Mouse (Mus musculus) adrenal gland, adult 18-20 months (tissue): ENCODE data around the gene Rab37. TPM values are rescaled to one million over a fixed set of nuclear protein-coding genes. Genes with fewer than 3 reads are reported as not detected.

Source experiments
- DNase-seq, 2 experiments: peaks; one replicate each; pipeline ENCODE4 v3.0.0; 2021 to 2022; ENCODE audit warnings: low spot score in 2 of 2
- long read RNA-seq, 2 experiments: library from polyadenylated mRNA; stranded (forward); transcript quantifications; one replicate each; pipeline ENCODE4 v2.0.0; 2021
- total RNA-seq, 2 experiments: library from RNA; stranded (reverse); gene quantifications; 1 replicate in 1 of 2; 2 replicates in 1 of 2; pipeline ENCODE4 v1.2.3; 2021

Gene Rab37
- total RNA-seq = 1 to 10 TPM in 1 of 2 experiments, under 1 TPM in 1; 0.76 to 1.3 TPM
- long read RNA-seq, experiment 1, partial matches to known transcripts = 0 of 2 reads
- long read RNA-seq, experiment 1, other reads (novel, unspliced or antisense) = 0 of 2 reads
- long read RNA-seq, experiment 2, partial matches to known transcripts = 0 of 3 reads
- long read RNA-seq, experiment 2, other reads (novel, unspliced or antisense) = 2 of 3 reads

- DNase-seq = no peak
Observed at GRCm38 (mm10) chr11:115091362-115091901, at the start of gene Rab37. Gene Rab37, plus strand, starts transcription at chr11:115091431.

GRCm38 (mm10) chr11:115048259-115048658 lies 43.0 kb upstream of the Rab37 start, which contains the start of gene Cd300ld3:
Gene Cd300ld3, minus strand, starts transcription at chr11:115048409.
- peak in 1 of 2 experiments; percentile 7 for DNase-seq

GRCm38 (mm10) chr11:115049282-115049895 lies 41.8 kb upstream of the Rab37 start:
- peak in 1 of 2 experiments; percentile 12 for DNase-seq

GRCm38 (mm10) chr11:115052206-115052605 lies 39.0 kb upstream of the Rab37 start:
- peak in 1 of 2 experiments; percentile 21 for DNase-seq

GRCm38 (mm10) chr11:115052991-115053390 lies 38.2 kb upstream of the Rab37 start:
- no peak for DNase-seq

GRCm38 (mm10) chr11:115054537-115054936 lies 36.7 kb upstream of the Rab37 start:
- no peak for DNase-seq

- no peak for DNase-seq
Observed at GRCm38 (mm10) chr11:115058701-115059100, 32.5 kb upstream of the Rab37 start.

GRCm38 (mm10) chr11:115059797-115060196 lies 31.4 kb upstream of the Rab37 start:
- DNase-seq = no peak

GRCm38 (mm10) chr11:115062077-115062476 lies 29.2 kb upstream of the Rab37 start, which contains the start of gene Cd300e:
Gene Cd300e, minus strand, starts transcription at chr11:115062177.
- no peak for DNase-seq

GRCm38 (mm10) chr11:115066768-115067167 lies 24.5 kb upstream of the Rab37 start:
- no peak for DNase-seq

- no peak for DNase-seq
Observed at GRCm38 (mm10) chr11:115071015-115071551, 20.1 kb upstream of the Rab37 start.

- DNase-seq = peak; percentile 25 to 42
Observed at GRCm38 (mm10) chr11:115071631-115072294, 19.5 kb upstream of the Rab37 start.

GRCm38 (mm10) chr11:115073002-115073401 lies 18.2 kb upstream of the Rab37 start:
- no peak for DNase-seq

GRCm38 (mm10) chr11:115075407-115075806 lies 15.8 kb upstream of the Rab37 start:
- DNase-seq = no peak

- no peak for DNase-seq
Observed at GRCm38 (mm10) chr11:115075859-115076258, 15.4 kb upstream of the Rab37 start.

- no peak for DNase-seq
Observed at GRCm38 (mm10) chr11:115077436-115077835, 13.8 kb upstream of the Rab37 start.

- DNase-seq = no peak
Observed at GRCm38 (mm10) chr11:115078680-115079079, 12.6 kb upstream of the Rab37 start.

GRCm38 (mm10) chr11:115080886-115081285 lies 10.3 kb upstream of the Rab37 start:
- DNase-seq = peak; percentile 29 to 38

GRCm38 (mm10) chr11:115081373-115081772 lies 9.9 kb upstream of the Rab37 start:
- no peak for DNase-seq

GRCm38 (mm10) chr11:115082196-115082595 lies 9.0 kb upstream of the Rab37 start:
- DNase-seq = no peak

GRCm38 (mm10) chr11:115083376-115084139 lies 7.7 kb upstream of the Rab37 start:
- peak; percentile 68 to 73 for DNase-seq
